Mouse (Mus musculus): Measurements from ENCODE around the gene Uqcrfs1. TPM values are rescaled to one million over a fixed set of nuclear protein-coding genes. Genes with fewer than 3 reads are reported as not detected.

Uqcrfs1 gene
- polyA plus RNA-seq, 1 experiment from 2014 or later = 287 TPM

Other genes with a start within 250 kb of the Uqcrfs1 start
- 1.6 TPM in 2 replicates for gene Agtr1a, start 208.9 kb downstream of the Uqcrfs1 start, polyA plus RNA-seq (2015; fragmentation: Nextera tagmentation; extraction: Ambion mirVana)
- 30.4 and 32.1 TPM in 2 replicates for gene Dusp22, start 114.6 kb upstream of the Uqcrfs1 start, polyA plus RNA-seq (2015; fragmentation: Nextera tagmentation; extraction: Ambion mirVana)
- gene Irf4, start 203.9 kb upstream of the Uqcrfs1 start, polyA plus RNA-seq (2015; fragmentation: Nextera tagmentation; extraction: Ambion mirVana) = 0.03 and 0.04 TPM in 2 replicates